Mouse (Mus musculus) midbrain, embryonic 16.5 days (tissue): Measurements from ENCODE around the gene Gpat2. TPM values are rescaled to one million over a fixed set of nuclear protein-coding genes. Genes with fewer than 3 reads are reported as not detected.
A peak's percentile ranks its signal among the peaks of the same experiment; 100 is the strongest.

Experiments
- ATAC-seq: fragments of 200-750 bp; cut with Nextera tagmentation; 2 replicates; pipeline ENCODE4 v1.8.0; 2017; ENCODE audit warnings: moderate TSS enrichment
- H3K27ac ChIP-seq: fragments of 300-500 bp; sonication (generic); 2 replicates; pipeline ENCODE4 v1.5.1; 2014; ENCODE audit warnings: mild to moderate bottlenecking, low read length, mixed read lengths
- H3K27me3 ChIP-seq: fragments of 300-500 bp; sonication (generic); 2 replicates; pipeline ENCODE4 v1.6.1; 2014; ENCODE audit warnings: low read depth, low read length, mixed read lengths; ENCODE audit not compliant: control insufficient read depth, insufficient read depth
- H3K36me3 ChIP-seq: fragments of 300-500 bp; sonication (generic); 2 replicates; pipeline ENCODE4 v1.6.1; 2014; ENCODE audit warnings: mild to moderate bottlenecking, low read length, moderate library complexity, mixed read lengths; ENCODE audit not compliant: control insufficient read depth, insufficient read depth
- H3K4me1 ChIP-seq: fragments of 300-500 bp; sonication (generic); 2 replicates; pipeline ENCODE4 v1.6.1; 2014; ENCODE audit warnings: mild to moderate bottlenecking, low read length, mixed read lengths; ENCODE audit not compliant: control insufficient read depth, insufficient read depth
- H3K4me2 ChIP-seq: fragments of 300-500 bp; sonication (generic); 2 replicates; pipeline ENCODE4 v1.6.1; 2014; ENCODE audit warnings: mild to moderate bottlenecking, low read length, mixed read lengths
- H3K4me3 ChIP-seq: fragments of 300-500 bp; sonication (generic); 2 replicates; pipeline ENCODE4 v1.5.1; 2014; ENCODE audit warnings: low read depth, mild to moderate bottlenecking, low read length, moderate library complexity, mixed read lengths
- H3K9ac ChIP-seq: fragments of 300-500 bp; sonication (generic); 2 replicates; pipeline ENCODE4 v1.6.1; 2014; ENCODE audit warnings: low read depth, low read length, mixed read lengths
- H3K9me3 ChIP-seq: fragments of 300-500 bp; sonication (generic); replicated peaks from 2 replicates; pipeline ENCODE4 v1.6.1; 2014; ENCODE audit warnings: mild to moderate bottlenecking, low read length, mixed read lengths; ENCODE audit not compliant: control insufficient read depth, poor library complexity, severe bottlenecking
- WGBS: fragments of 180-500 bp; shearing (Covaris S2); extraction: QIAGEN DNeasy Blood & Tissue Kit; methylation state at CpG from one replicate; pipeline ENCODE4 v1.1.7; 2014; 5-methylcytosine and 5-hydroxymethylcytosine counted together
- polyA plus RNA-seq: library from polyadenylated mRNA; unstranded; fragments of >200 nt; fragmentation: Nextera tagmentation; extraction: Ambion mirVana; gene quantifications from 2 replicates; pipeline ENCODE4 v1.2.1, GENCODE M21; 2015

Gene Gpat2
- polyA plus RNA-seq, 1 experiment from 2014 or later: 0.23 TPM

DNA sequence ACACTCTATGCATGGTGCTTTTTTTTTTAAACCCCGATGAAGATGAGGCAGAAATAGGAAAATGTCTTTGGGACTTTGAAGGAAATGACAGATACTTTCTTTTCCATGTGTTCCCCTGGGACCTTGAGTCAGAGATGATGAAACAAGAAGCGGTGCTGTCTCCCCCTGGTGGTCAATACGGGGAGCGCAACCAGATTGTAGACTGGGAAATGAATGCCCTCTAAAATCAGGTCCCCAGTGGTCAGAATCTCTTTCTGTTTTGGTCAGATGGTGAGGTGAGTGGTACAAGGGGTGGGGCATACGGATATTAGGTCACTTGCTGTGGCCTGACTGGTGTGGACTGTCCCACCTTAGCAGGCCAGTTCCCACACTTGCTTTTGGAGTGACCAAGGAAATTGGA is 28.8 kb downstream of the Gpat2 start:
- H3K9ac ChIP-seq: no peak overlapping the region
- no peak for ATAC-seq
- H3K9me3 ChIP-seq: no peaks in the 10 kb centered on the region
- no peaks in the 10 kb centered on the region for H3K4me1 ChIP-seq
- WGBS: 8% methylated on average over 5 of the region's 5 CpGs
- H3K36me3 ChIP-seq: no peaks in the 10 kb centered on the region; the same call in 1 of the 2 replicates
- H3K27me3 ChIP-seq: no peaks in the 10 kb centered on the region
- H3K27ac ChIP-seq: no peak overlapping the region
- no peak overlapping the region for H3K4me2 ChIP-seq
- no peak overlapping the region for H3K4me3 ChIP-seq

DNA sequence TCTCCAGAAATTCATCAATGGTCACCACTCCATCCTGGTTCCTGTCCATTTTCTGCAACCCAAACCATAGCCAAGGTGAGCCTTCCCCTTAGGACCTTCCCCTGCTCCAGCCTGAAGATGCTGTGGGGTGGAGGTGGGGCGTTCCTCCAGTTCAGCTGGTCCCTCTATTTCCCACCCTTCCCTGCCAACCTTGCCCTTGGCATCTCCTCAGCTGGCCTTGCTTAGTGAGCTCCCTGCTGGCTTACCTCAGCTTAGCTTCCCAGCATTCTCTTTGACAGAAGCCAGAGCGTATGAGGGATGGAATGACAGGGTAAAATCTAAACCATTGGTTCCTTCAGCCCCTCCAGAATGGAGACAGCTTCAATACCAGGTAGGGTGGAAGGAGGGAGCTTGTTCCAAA is 34.3 kb downstream of the Gpat2 start:
- Histone ChIP-seq H3K9ac (no peak overlapping the region), H3K9me3 (no peaks in the 10 kb centered on the region), H3K4me3 (no peak overlapping the region), H3K27me3 (no peaks in the 10 kb centered on the region), H3K4me2 (no peak overlapping the region), H3K4me1 (no peaks in the 10 kb centered on the region), H3K27ac (no peak overlapping the region), H3K36me3 (no peaks in the 10 kb centered on the region; the same call in 1 of the 2 replicates)
- ATAC-seq: no peak
- WGBS: 83% methylated on average over 2 of the region's 2 CpGs

- Histone ChIP-seq H3K27ac (no peak overlapping the region), H3K9me3 (no peaks in the 10 kb centered on the region), H3K4me1 (no peaks in the 10 kb centered on the region), H3K36me3 (no peaks in the 10 kb centered on the region; the same call in 1 of the 2 replicates), H3K4me3 (no peak overlapping the region), H3K4me2 (no peak overlapping the region), H3K27me3 (no peaks in the 10 kb centered on the region), H3K9ac (no peak overlapping the region)
- WGBS: 60% methylated on average over 9 of the region's 9 CpGs
- no peak for ATAC-seq
Observed at GRCm38 (mm10) chr2:127461351-127461750, 36.4 kb downstream of the Gpat2 start.

- H3K4me2 ChIP-seq: no peak overlapping the region
- peak; percentile 82; the same call in 1 of the 2 replicates for ATAC-seq
- no peaks in the 10 kb centered on the region for H3K4me1 ChIP-seq
- WGBS: 12% methylated on average over 8 of the region's 8 CpGs
- H3K4me3 ChIP-seq: no peak overlapping the region
- H3K9ac ChIP-seq: no peak overlapping the region
- H3K27ac ChIP-seq: no peak overlapping the region
- no peaks in the 10 kb centered on the region for H3K9me3 ChIP-seq
- no peaks in the 10 kb centered on the region; the same call in 1 of the 2 replicates for H3K36me3 ChIP-seq
- H3K27me3 ChIP-seq: no peaks in the 10 kb centered on the region
Observed at GRCm38 (mm10) chr2:127462314-127462713, 37.3 kb downstream of the Gpat2 start.

- 88% methylated on average over 5 of the region's 5 CpGs for WGBS
Observed at GRCm38 (mm10) chr2:127470183-127470582, 45.2 kb downstream of the Gpat2 start.

DNA sequence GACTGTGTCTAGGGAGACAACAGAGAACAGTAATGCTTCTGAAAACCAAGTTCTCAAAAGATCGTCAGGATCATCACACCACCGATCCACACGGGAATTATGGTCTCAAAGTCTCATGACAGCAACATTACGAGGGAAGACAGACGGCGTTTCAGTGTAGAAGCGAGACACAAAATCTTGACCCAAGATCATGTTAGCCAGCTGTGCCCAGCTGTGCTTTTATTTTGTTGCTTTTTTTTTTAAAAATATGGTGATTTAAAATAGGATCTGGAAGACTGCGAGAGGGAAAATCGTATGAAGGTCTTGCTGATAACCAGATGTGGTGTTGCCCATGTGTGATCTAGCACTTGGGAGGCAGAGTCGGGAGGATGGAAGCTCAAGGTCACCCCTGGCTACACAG is 45.7 kb downstream of the Gpat2 start:
- Histone ChIP-seq H3K4me3 (no peak overlapping the region), H3K9me3 (no peaks in the 10 kb centered on the region), H3K27ac (no peak overlapping the region), H3K36me3 (no peaks in the 10 kb centered on the region), H3K4me1 (no peaks in the 10 kb centered on the region), H3K27me3 (no peaks in the 10 kb centered on the region), H3K4me2 (no peak overlapping the region), H3K9ac (no peak overlapping the region)
- no peak for ATAC-seq
- WGBS: 95% methylated on average over 10 of the region's 10 CpGs

More at GRCm38 (mm10) chr2:127470183-127470582, 45.2 kb downstream of the Gpat2 start:
- Histone ChIP-seq H3K4me1 (no peaks in the 10 kb centered on the region), H3K9me3 (no peaks in the 10 kb centered on the region), H3K4me3 (no peak overlapping the region), H3K27me3 (no peaks in the 10 kb centered on the region), H3K4me2 (no peak overlapping the region), H3K27ac (no peak overlapping the region), H3K9ac (no peak overlapping the region), H3K36me3 (no peaks in the 10 kb centered on the region)
- ATAC-seq: no peak

- no peaks in the 10 kb centered on the region for H3K9me3 ChIP-seq
- no peak overlapping the region for H3K4me3 ChIP-seq
- H3K4me1 ChIP-seq: no peaks in the 10 kb centered on the region
- no peak overlapping the region for H3K27ac ChIP-seq
- no peaks in the 10 kb centered on the region for H3K27me3 ChIP-seq
- H3K36me3 ChIP-seq: no peaks in the 10 kb centered on the region
- H3K9ac ChIP-seq: no peak overlapping the region
- no peak for ATAC-seq
- H3K4me2 ChIP-seq: no peak overlapping the region
- 86% methylated on average over 8 of the region's 8 CpGs for WGBS
Observed at GRCm38 (mm10) chr2:127471281-127471680, 46.3 kb downstream of the Gpat2 start.

- H3K27me3 ChIP-seq: no peaks in the 10 kb centered on the region
- no peak overlapping the region for H3K9ac ChIP-seq
- ATAC-seq: no peak
- no peak overlapping the region for H3K27ac ChIP-seq
- no peaks in the 10 kb centered on the region for H3K4me1 ChIP-seq
- 76% methylated on average over 3 of the region's 3 CpGs for WGBS
- no peak overlapping the region for H3K4me2 ChIP-seq
- H3K36me3 ChIP-seq: no peaks in the 10 kb centered on the region
- H3K4me3 ChIP-seq: no peak overlapping the region
- H3K9me3 ChIP-seq: no peaks in the 10 kb centered on the region
Observed at GRCm38 (mm10) chr2:127472279-127472678, 47.3 kb downstream of the Gpat2 start.

GRCm38 (mm10) chr2:127479210-127479609 is 54.2 kb downstream of the Gpat2 start:
- Histone ChIP-seq H3K9me3 (no peaks in the 10 kb centered on the region), H3K4me3 (no peak overlapping the region), H3K36me3 (no peaks in the 10 kb centered on the region), H3K4me2 (no peak overlapping the region), H3K9ac (no peak overlapping the region), H3K4me1 (peaks cover 22% of the 10 kb centered on the region), H3K27me3 (peaks cover 49% of the 10 kb centered on the region), H3K27ac (no peak overlapping the region)
- 76% methylated on average over 4 of the region's 4 CpGs for WGBS
- no peak for ATAC-seq
